Mouse (Mus musculus): ENCODE measurements around the gene Mad1l1.

- TF ChIP-seq CTCF (IDR thresholded peaks at IDR 0.05; ENCODE audit: borderline replicate concordance, insufficient read depth, low read length), result no peak
- no peak for TF ChIP-seq POLR2A (IDR thresholded peaks at IDR 0.05; ENCODE audit: low read depth, low read length)
Observed at GRCm38 (mm10) chr5:140065281-140065945, 255.9 kb downstream of the Mad1l1 start.

Measured in embryonic fibroblast, embryonic 13.5 days (primary cell).